Comparison of ENCODE assay signal across 8 mouse cellular contexts in the genomic region with DNA sequence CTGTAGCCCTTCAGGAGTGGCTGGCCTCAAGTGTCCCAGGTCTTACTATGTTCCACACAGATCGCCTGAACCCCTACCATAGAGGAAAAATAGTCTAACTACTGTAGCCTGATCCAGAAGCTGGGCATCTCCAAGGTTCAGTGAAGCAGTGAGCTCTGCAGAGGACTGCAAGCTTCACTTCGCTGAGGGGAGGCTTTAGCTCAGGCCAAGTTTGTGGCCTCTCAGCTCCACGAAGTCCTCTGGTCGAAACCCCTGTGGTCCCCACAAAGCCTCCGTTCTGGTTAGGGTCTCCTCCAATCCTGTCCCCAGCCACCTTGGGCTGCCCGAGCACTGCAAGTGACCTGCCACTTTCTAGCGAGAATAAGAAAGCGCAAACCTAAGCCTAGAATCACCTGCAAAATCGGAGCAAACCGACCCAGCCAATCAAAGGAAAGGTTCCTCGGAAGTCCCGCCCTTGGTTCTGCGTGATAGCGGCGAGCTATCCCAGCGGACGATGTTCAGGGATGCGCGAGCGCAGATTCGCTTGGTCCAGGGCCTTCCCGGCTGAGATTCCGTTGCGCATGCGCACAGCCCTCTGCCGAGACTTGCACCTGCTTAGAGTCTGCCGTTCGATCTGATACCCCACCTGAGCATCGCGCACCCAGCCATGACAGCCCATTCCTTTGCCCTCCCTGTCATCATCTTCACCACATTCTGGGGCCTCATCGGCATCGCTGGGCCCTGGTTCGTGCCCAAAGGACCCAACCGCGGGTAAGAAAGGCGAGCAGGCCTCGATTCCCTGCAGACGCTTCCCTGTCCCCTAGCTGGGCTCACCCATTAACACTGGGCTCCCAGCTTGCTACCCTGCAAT. TPM values are rescaled to one million over a fixed set of nuclear protein-coding genes. Genes with fewer than 3 reads are reported as not detected.
DNase-seq lines count a peak whose midpoint lies in the region; ATAC-seq and TF ChIP-seq lines count a peak whose summit lies in the region.

A gene (plus strand): TSS at position 511 of the 850 bp plus-strand sequence.

- H3K9me3 ChIP-seq in hindbrain, embryonic 14.5 days (ENCODE audit: control insufficient read depth, low read length): no peaks in the 10 kb centered on the region
- no peaks in the 10 kb centered on the region for H3K9me3 ChIP-seq in lung, embryonic 14.5 days (ENCODE audit: low read depth, low read length)

- H3K9ac ChIP-seq in hindbrain, embryonic 14.5 days: peak within 1 kb of the TSS; percentile 99
- H3K9ac ChIP-seq in lung, embryonic 14.5 days: peak within 1 kb of the TSS; percentile 41

- peaks cover 33% of the 10 kb centered on the region for H3K36me3 ChIP-seq in hindbrain, embryonic 14.5 days (replicated peaks; ENCODE audit: control insufficient read depth, insufficient read depth)
- H3K36me3 ChIP-seq in lung, embryonic 14.5 days (ENCODE audit: insufficient read depth): no peaks in the 10 kb centered on the region

- peak within 1 kb of the TSS; percentile 87 for H3K4me3 ChIP-seq in hindbrain, embryonic 14.5 days (replicated peaks; ENCODE audit: low read length)
- peak within 1 kb of the TSS; percentile 37 for H3K4me3 ChIP-seq in lung, embryonic 14.5 days (ENCODE audit: low read depth, low read length)

- peak; percentile 96 for ATAC-seq in hindbrain, embryonic 14.5 days (ENCODE audit: low FRiP score)
- ATAC-seq in lung, embryonic 14.5 days (ENCODE audit: insufficient read depth): peak; percentile 72

- H3K4me2 ChIP-seq in hindbrain, embryonic 14.5 days (replicated peaks): peak within 1 kb of the TSS; percentile 97
- H3K4me2 ChIP-seq in lung, embryonic 14.5 days: peak within 1 kb of the TSS; percentile 68

- 4% methylated on average over 38 of the region's 38 CpGs for WGBS in hindbrain, embryonic 14.5 days
- WGBS in lung, embryonic 14.5 days: 5% methylated on average over 38 of the region's 38 CpGs

- TF ChIP-seq CTCF in lung, embryonic 14.5 days (IDR thresholded peaks at IDR 0.05; ENCODE audit: low read depth): no peak

- no peaks in the 10 kb centered on the region for H3K27me3 ChIP-seq in hindbrain, embryonic 14.5 days (ENCODE audit: control insufficient read depth, insufficient read depth, low read length)
- no peaks in the 10 kb centered on the region for H3K27me3 ChIP-seq in lung, embryonic 14.5 days (ENCODE audit: insufficient read depth, low read length)

- peak; percentile 81 for DNase-seq in WW6 (ENCODE audit: low read depth, low spot score)
- peak; percentile 96 to 97 for DNase-seq in cerebellum, postnatal 25 days
- peak; percentile 87 for DNase-seq in gastrocnemius, adult 18-20 months (ENCODE audit: low spot score)
- peak; percentile 98 for DNase-seq in hindbrain, embryonic 14.5 days (ENCODE audit: low spot score)
- peak; percentile 87 to 93 for DNase-seq in layer of hippocampus, postnatal 10 days (ENCODE audit: low spot score in 2 of 2)
- peak; percentile 89 for DNase-seq in lung, embryonic 14.5 days
- peak; percentile 93 for DNase-seq in retina, embryonic 14.5 days (ENCODE audit: low spot score)
- DNase-seq in c-Kit-positive CD71-positive TER-119-positive erythroid progenitor cells, embryonic 14.5 days (ENCODE audit: low spot score): no peak

- H3K27ac ChIP-seq in hindbrain, embryonic 14.5 days: peak within 1 kb of the TSS; percentile 87
- no peak within 1 kb of the TSS for H3K27ac ChIP-seq in lung, embryonic 14.5 days (ENCODE audit: low read depth)

- peaks cover 28% of the 10 kb centered on the region for H3K4me1 ChIP-seq in hindbrain, embryonic 14.5 days (replicated peaks; ENCODE audit: control insufficient read depth, insufficient read depth, low read length)
- peaks cover 7% of the 10 kb centered on the region for H3K4me1 ChIP-seq in lung, embryonic 14.5 days (ENCODE audit: insufficient read depth)

RNA-seq across cellular contexts. Expression of the gene that starts here (rescaled TPM):
- 10 to 100 TPM; 38.5 to 46.1 TPM for total RNA-seq in gastrocnemius, adult 18-20 months (2021)
- polyA plus RNA-seq in hindbrain, embryonic 14.5 days (2014; fragmentation: Nextera tagmentation; extraction: Ambion mirVana): 230 and 241 TPM in 2 replicates
- 100 to 1,000 TPM; 413 to 459 TPM for total RNA-seq in layer of hippocampus, postnatal 10 days (2021)
- 7.4 and 7.9 TPM in 2 replicates for polyA plus RNA-seq in lung, embryonic 14.5 days (2014; fragmentation: Nextera tagmentation; extraction: Ambion mirVana)

Comparison
In these comparisons a context has a peak if more than half of its experiments do, and no peak if none do; other contexts are left out.
1. RNA of the gene that starts here (total RNA-seq): 413 to 459 TPM in layer of hippocampus, postnatal 10 days; 38.5 to 46.1 TPM in gastrocnemius, adult 18-20 months; every median in the first group is over 4 times any median in the second.
2. RNA of the gene that starts here (polyA plus RNA-seq): 230 to 241 TPM in hindbrain, embryonic 14.5 days; 7.4 to 7.9 TPM in lung, embryonic 14.5 days; every median in the first group is over 10 times any median in the second.